Mouse (Mus musculus) kidney, embryonic 14.5 days (tissue): Measurements from ENCODE around the gene Vps36. TPM values are rescaled to one million over a fixed set of nuclear protein-coding genes. Genes with fewer than 3 reads are reported as not detected.

Experiments used
- ATAC-seq: fragments of 200-750 bp; cut with Nextera tagmentation; 2 replicates; pipeline ENCODE4 v1.8.0; 2017; ENCODE audit warnings: moderate number of reproducible peaks, mild to moderate bottlenecking, moderate TSS enrichment, moderate library complexity; ENCODE audit not compliant: low FRiP score, low TSS enrichment
- H3K27ac ChIP-seq: fragments of 300-500 bp; sonication (generic); 2 replicates; pipeline ENCODE4 v1.5.1; 2014; ENCODE audit warnings: low read depth, mild to moderate bottlenecking, low read length, moderate library complexity, mixed read lengths
- H3K27me3 ChIP-seq: fragments of 300-500 bp; sonication (generic); 2 replicates; pipeline ENCODE4 v1.6.1; 2014; ENCODE audit warnings: mild to moderate bottlenecking, low read length; ENCODE audit not compliant: control insufficient read depth, insufficient read depth
- H3K36me3 ChIP-seq: fragments of 300-500 bp; sonication (generic); 2 replicates; pipeline ENCODE4 v1.6.1; 2014; ENCODE audit warnings: low read length, mixed read lengths; ENCODE audit not compliant: control insufficient read depth, insufficient read depth
- H3K4me1 ChIP-seq: fragments of 300-500 bp; sonication (generic); 2 replicates; pipeline ENCODE4 v1.6.1; 2014; ENCODE audit warnings: low read length, mixed read lengths; ENCODE audit not compliant: control insufficient read depth, insufficient read depth
- H3K4me2 ChIP-seq: fragments of 300-500 bp; sonication (generic); replicated peaks from 2 replicates; pipeline ENCODE4 v1.6.1; 2014; ENCODE audit warnings: low read depth, mild to moderate bottlenecking, low read length
- H3K4me3 ChIP-seq: fragments of 300-500 bp; sonication (generic); 2 replicates; pipeline ENCODE4 v1.5.1; 2014; ENCODE audit warnings: mild to moderate bottlenecking, low read length
- H3K9ac ChIP-seq: fragments of 300-500 bp; sonication (generic); 2 replicates; pipeline ENCODE4 v1.6.1; 2014; ENCODE audit warnings: low read depth, mild to moderate bottlenecking, low read length, moderate library complexity
- H3K9me3 ChIP-seq: fragments of 300-500 bp; sonication (generic); 2 replicates; pipeline ENCODE4 v1.6.1; 2016; ENCODE audit warnings: low read length; ENCODE audit not compliant: control insufficient read depth
- WGBS: fragments of 180-500 bp; shearing (Covaris S2); extraction: QIAGEN DNeasy Blood & Tissue Kit; methylation state at CpG from one replicate; pipeline ENCODE4 v1.1.7; 2014; 5-methylcytosine and 5-hydroxymethylcytosine counted together
- polyA plus RNA-seq: library from polyadenylated mRNA; unstranded; fragments of >200 nt; fragmentation: Nextera tagmentation; extraction: Ambion mirVana; gene quantifications from 2 replicates; pipeline ENCODE4 v1.2.1, GENCODE M21; 2014

The Vps36 gene
- polyA plus RNA-seq, 1 experiment from 2014 or later: 40.0 TPM

GRCm38 (mm10) chr8:22265194-22265593 lies 72.6 kb downstream of the Vps36 start:
- no peak for ATAC-seq
- H3K9ac ChIP-seq: no peak overlapping the region
- no peak overlapping the region for H3K27ac ChIP-seq
- no peaks in the 10 kb centered on the region for H3K36me3 ChIP-seq
- no peak overlapping the region for H3K4me3 ChIP-seq
- 95% methylated on average over 1 of the region's 1 CpGs for whole genome bisulfite sequencing
- H3K4me2 ChIP-seq: no peak overlapping the region
- no peaks in the 10 kb centered on the region for H3K4me1 ChIP-seq
- H3K9me3 ChIP-seq: no peaks in the 10 kb centered on the region
- no peaks in the 10 kb centered on the region for H3K27me3 ChIP-seq

- Histone ChIP-seq H3K4me2 (no peak overlapping the region), H3K4me3 (no peak overlapping the region), H3K36me3 (no peaks in the 10 kb centered on the region), H3K27me3 (no peaks in the 10 kb centered on the region), H3K9ac (no peak overlapping the region), H3K27ac (no peak overlapping the region), H3K4me1 (no peaks in the 10 kb centered on the region), H3K9me3 (no peaks in the 10 kb centered on the region)
- ATAC-seq: no peak
- WGBS: 93% methylated on average over 3 of the region's 3 CpGs
Observed at GRCm38 (mm10) chr8:22266809-22267208, 74.2 kb downstream of the Vps36 start.

Other genes starting within 250 kb of the Vps36 start
- not detected in 2 replicates for gene Defb13, start 246.0 kb upstream of the Vps36 start, polyA plus RNA-seq
- gene Fam90a1a, start 234.1 kb upstream of the Vps36 start, polyA plus RNA-seq: not detected in 2 replicates
- not detected in 2 replicates for gene Ccdc70, start 223.0 kb upstream of the Vps36 start, polyA plus RNA-seq
- 0.51 and 0.58 TPM in 2 replicates for gene Atp7b, start 132.5 kb upstream of the Vps36 start, polyA plus RNA-seq
- 16.5 and 35.8 TPM in 2 replicates for gene Alg11, start 132.1 kb upstream of the Vps36 start, polyA plus RNA-seq
- gene Nek5, start 67.8 kb upstream of the Vps36 start, polyA plus RNA-seq: 0.10 TPM in 1 of 2 replicates, not detected in the other
- 4.7 and 6.8 TPM in 2 replicates for gene Nek3, start 26.4 kb upstream of the Vps36 start, polyA plus RNA-seq
- gene Ckap2, start 7.0 kb upstream of the Vps36 start, polyA plus RNA-seq: 37.8 and 47.7 TPM in 2 replicates
- gene Thsd1, start 34.5 kb downstream of the Vps36 start, polyA plus RNA-seq: 9.2 and 13.2 TPM in 2 replicates
- not detected in 2 replicates for gene Tpte, start 90.6 kb downstream of the Vps36 start, polyA plus RNA-seq
- gene Slc25a15, start 205.8 kb downstream of the Vps36 start, polyA plus RNA-seq: 12.1 and 20.0 TPM in 2 replicates
- gene Mrps31, start 218.6 kb downstream of the Vps36 start, polyA plus RNA-seq: 47.1 and 48.3 TPM in 2 replicates